Mouse (Mus musculus): ENCODE measurements at regions not wholly inside any gene's neighbourhood (a gene's known extent, or its start where the extent isn't known, plus 50 kb on each side); places are given as distances from the start of the nearest gene placed in this dataset.

DNA sequence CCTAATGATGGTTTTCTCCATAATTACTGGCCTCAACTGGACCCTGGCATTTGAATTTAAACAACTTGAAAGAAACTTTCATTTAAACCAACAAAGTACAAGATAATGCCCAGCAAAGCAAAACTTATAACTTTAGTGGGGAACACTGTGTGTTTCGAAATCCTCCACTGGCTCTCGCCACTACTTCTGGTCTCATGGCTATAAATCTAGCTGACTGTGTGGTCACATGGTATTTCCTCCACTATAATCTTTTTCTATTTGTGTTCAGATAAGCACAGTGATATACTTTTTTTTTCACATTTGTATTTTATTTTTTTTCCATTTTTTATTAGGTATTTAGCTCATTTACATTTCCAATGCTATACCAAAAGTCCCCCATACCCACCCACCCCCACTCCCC is 62.6 kb upstream of the Gm21897 start:
- no peak for ATAC-seq (ENCODE audit: extremely low read depth, insufficient number of reproducible peaks, low FRiP score, low TSS enrichment)
- Histone ChIP-seq H3K27ac (replicated peaks) (no peak overlapping the region), H3K9me3 (no peaks in the 10 kb centered on the region), H3K36me3 (no peaks in the 10 kb centered on the region), H3K4me1 (peaks cover 15% of the 10 kb centered on the region), H3K9ac (no peak overlapping the region), H3K27me3 (replicated peaks) (no peaks in the 10 kb centered on the region), H3K4me3 (no peak overlapping the region), H3K4me2 (no peak overlapping the region)
- 78% methylated on average over 2 of the region's 2 CpGs for WGBS

DNA sequence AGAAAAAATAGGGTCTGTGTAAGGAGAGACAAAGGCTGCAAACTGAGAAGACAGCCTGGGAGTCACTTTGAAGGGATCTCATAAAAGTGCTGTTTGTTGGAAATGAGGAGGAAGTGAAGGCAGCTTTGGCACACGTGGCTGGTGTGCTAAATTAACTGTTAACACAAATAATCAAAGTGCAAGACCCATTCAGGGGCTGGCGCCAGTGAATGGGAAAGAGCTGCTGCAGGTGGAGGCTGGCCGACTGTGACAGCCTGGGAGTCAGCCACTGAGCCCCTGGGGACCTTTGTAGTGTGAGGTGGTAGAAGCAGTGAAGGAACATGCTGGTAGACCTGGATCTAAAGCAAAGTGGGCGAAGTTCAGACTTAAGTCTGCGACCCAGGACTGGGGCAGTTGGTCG is 57.8 kb upstream of the Gm21897 start:
- no peak overlapping the region for H3K27ac ChIP-seq (replicated peaks)
- H3K36me3 ChIP-seq, result no peaks in the 10 kb centered on the region
- no peak overlapping the region for H3K9ac ChIP-seq
- WGBS, result 63% methylated on average over 6 of the region's 6 CpGs
- H3K4me3 ChIP-seq, result no peak overlapping the region
- H3K27me3 ChIP-seq (replicated peaks), result no peaks in the 10 kb centered on the region
- ATAC-seq (ENCODE audit: extremely low read depth, insufficient number of reproducible peaks, low FRiP score, low TSS enrichment), result no peak
- H3K4me2 ChIP-seq, result no peak overlapping the region
- H3K9me3 ChIP-seq, result no peaks in the 10 kb centered on the region
- H3K4me1 ChIP-seq, result peaks cover 6% of the 10 kb centered on the region; the same call in 1 of the 2 replicates

DNA sequence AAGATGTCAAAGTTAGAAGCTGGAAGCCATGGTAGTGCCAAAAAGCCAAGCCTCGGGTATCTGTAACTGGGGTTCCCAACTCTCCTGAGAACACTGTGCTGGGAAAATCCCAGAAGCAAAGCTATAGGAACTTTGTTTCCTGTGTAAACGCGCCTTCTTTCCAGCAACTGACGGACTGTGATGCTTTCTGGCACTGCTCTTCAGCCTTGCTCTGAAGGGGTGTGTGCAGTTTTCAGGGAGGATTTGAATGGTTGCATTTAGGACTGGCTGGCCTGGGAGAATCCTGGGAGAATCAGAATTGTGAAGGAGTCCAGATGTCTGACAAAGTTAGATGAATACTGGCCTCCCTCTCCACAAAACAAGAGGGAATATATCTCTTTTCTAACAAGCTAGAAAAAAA is 57.2 kb upstream of the Gm21897 start:
- ATAC-seq (ENCODE audit: extremely low read depth, insufficient number of reproducible peaks, low FRiP score, low TSS enrichment), result no peak
- no peaks in the 10 kb centered on the region for H3K36me3 ChIP-seq
- H3K9ac ChIP-seq, result no peak overlapping the region
- 65% methylated on average over 4 of the region's 4 CpGs for WGBS
- no peak overlapping the region for H3K4me3 ChIP-seq
- H3K27me3 ChIP-seq (replicated peaks), result no peaks in the 10 kb centered on the region
- no peak overlapping the region for H3K27ac ChIP-seq (replicated peaks)
- H3K9me3 ChIP-seq, result no peaks in the 10 kb centered on the region
- no peak overlapping the region for H3K4me2 ChIP-seq
- H3K4me1 ChIP-seq, result peaks cover 6% of the 10 kb centered on the region; the same call in 1 of the 2 replicates

All from heart, embryonic 13.5 days (tissue).